Mouse (Mus musculus): ENCODE measurements around the gene Pde2a.

- TF ChIP-seq POLR2AphosphoS2 (IDR thresholded peaks at IDR 0.05; ENCODE audit: insufficient read length, low read depth), result no peak
- TF ChIP-seq MYOD1 (IDR thresholded peaks at IDR 0.05; ENCODE audit: control insufficient read depth in 1 of 3, insufficient read length in 2 of 3, low read depth in 2 of 3), result no peak
- TF ChIP-seq USF1 (IDR thresholded peaks at IDR 0.05; ENCODE audit: low read depth), result no peak
- no peak for TF ChIP-seq MYOG (IDR thresholded peaks at IDR 0.05; ENCODE audit: control insufficient read depth in 1 of 3, insufficient read depth in 1 of 3, insufficient read length in 2 of 3, low read depth in 2 of 3)
- TF ChIP-seq MAX (IDR thresholded peaks at IDR 0.05; ENCODE audit: low read depth), result no peak
- no peak for TF ChIP-seq POLR2A (IDR thresholded peaks at IDR 0.05; ENCODE audit: insufficient read length, low read depth)
- TF ChIP-seq CEBPB (IDR thresholded peaks at IDR 0.05; ENCODE audit: insufficient read depth, poor library complexity, severe bottlenecking), result no peak
- TF ChIP-seq TCF12 (IDR thresholded peaks at IDR 0.05; ENCODE audit: insufficient read depth, poor library complexity, severe bottlenecking), result no peak
- no peak for TF ChIP-seq SRF (IDR thresholded peaks at IDR 0.05; ENCODE audit: control insufficient read depth, insufficient read length, low read depth)
- no peak for TF ChIP-seq E2F4 (IDR thresholded peaks at IDR 0.05; ENCODE audit: insufficient read depth)
These were observed 24.3 kb upstream of the Pde2a start for GRCm38 (mm10) chr7:101397175-101397574.

Data from myocyte (in vitro differentiated cells).